Mouse (Mus musculus) midbrain, embryonic 16.5 days (tissue): ENCODE measurements around the gene Grin2b. TPM values are rescaled to one million over a fixed set of nuclear protein-coding genes. Genes with fewer than 3 reads are reported as not detected.
"Not testable (repeated sequence)": the region's sequence is repeated elsewhere in the genome, so short reads cannot be mapped to it uniquely, and the experiment has no call there.

ENCODE experiments used
- ATAC-seq: fragments of 200-750 bp; cut with Nextera tagmentation; 2 replicates; pipeline ENCODE4 v1.8.0; 2017; ENCODE audit warnings: moderate TSS enrichment
- H3K27ac ChIP-seq: fragments of 300-500 bp; sonication (generic); 2 replicates; pipeline ENCODE4 v1.5.1; 2014; ENCODE audit warnings: mild to moderate bottlenecking, low read length, mixed read lengths
- H3K27me3 ChIP-seq: fragments of 300-500 bp; sonication (generic); 2 replicates; pipeline ENCODE4 v1.6.1; 2014; ENCODE audit warnings: low read depth, low read length, mixed read lengths; ENCODE audit not compliant: control insufficient read depth, insufficient read depth
- H3K36me3 ChIP-seq: fragments of 300-500 bp; sonication (generic); 2 replicates; pipeline ENCODE4 v1.6.1; 2014; ENCODE audit warnings: mild to moderate bottlenecking, low read length, moderate library complexity, mixed read lengths; ENCODE audit not compliant: control insufficient read depth, insufficient read depth
- H3K4me1 ChIP-seq: fragments of 300-500 bp; sonication (generic); 2 replicates; pipeline ENCODE4 v1.6.1; 2014; ENCODE audit warnings: mild to moderate bottlenecking, low read length, mixed read lengths; ENCODE audit not compliant: control insufficient read depth, insufficient read depth
- H3K4me2 ChIP-seq: fragments of 300-500 bp; sonication (generic); 2 replicates; pipeline ENCODE4 v1.6.1; 2014; ENCODE audit warnings: mild to moderate bottlenecking, low read length, mixed read lengths
- H3K4me3 ChIP-seq: fragments of 300-500 bp; sonication (generic); 2 replicates; pipeline ENCODE4 v1.5.1; 2014; ENCODE audit warnings: low read depth, mild to moderate bottlenecking, low read length, moderate library complexity, mixed read lengths
- H3K9ac ChIP-seq: fragments of 300-500 bp; sonication (generic); 2 replicates; pipeline ENCODE4 v1.6.1; 2014; ENCODE audit warnings: low read depth, low read length, mixed read lengths
- H3K9me3 ChIP-seq: fragments of 300-500 bp; sonication (generic); replicated peaks from 2 replicates; pipeline ENCODE4 v1.6.1; 2014; ENCODE audit warnings: mild to moderate bottlenecking, low read length, mixed read lengths; ENCODE audit not compliant: control insufficient read depth, poor library complexity, severe bottlenecking
- WGBS: fragments of 180-500 bp; shearing (Covaris S2); extraction: QIAGEN DNeasy Blood & Tissue Kit; methylation state at CpG from one replicate; pipeline ENCODE4 v1.1.7; 2014; 5-methylcytosine and 5-hydroxymethylcytosine counted together
- microRNA-seq: library from miRNA; unstranded; fragments of <30 nt; microRNA quantifications from one replicate; pipeline ENCODE4, GENCODE M21; 2017
- polyA plus RNA-seq: library from polyadenylated mRNA; unstranded; fragments of >200 nt; fragmentation: Nextera tagmentation; extraction: Ambion mirVana; gene quantifications from 2 replicates; pipeline ENCODE4 v1.2.1, GENCODE M21; 2015

Gene Grin2b
- polyA plus RNA-seq, 1 experiment from 2014 or later = 75.6 TPM

DNA sequence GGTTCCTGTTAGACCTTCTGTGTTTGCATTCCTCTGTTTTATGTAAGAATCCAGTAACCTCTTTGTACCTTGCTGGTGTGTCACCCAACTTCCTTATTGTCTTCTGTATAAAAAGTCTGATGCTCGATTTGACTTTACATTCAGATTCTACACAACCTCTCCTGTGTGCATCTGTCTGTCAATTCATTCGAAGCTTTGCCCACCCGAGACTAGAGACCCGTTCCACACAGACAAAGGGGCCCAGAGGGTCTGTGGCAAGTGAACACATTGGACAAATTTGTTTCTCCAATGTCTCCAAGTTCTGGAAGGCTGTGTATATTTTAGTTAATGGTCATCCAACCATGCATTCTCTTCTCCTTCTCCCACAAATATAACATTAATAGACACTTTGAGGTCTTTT lies 491.9 kb downstream of the Grin2b start:
- H3K36me3 ChIP-seq, H3K4me2 ChIP-seq, ATAC-seq, H3K4me1 ChIP-seq, H3K27me3 ChIP-seq, H3K9ac ChIP-seq, H3K27ac ChIP-seq, H3K4me3 ChIP-seq, H3K9me3 ChIP-seq: not testable (repeated sequence)
- 86% methylated on average over 4 of the region's 4 CpGs for WGBS

DNA sequence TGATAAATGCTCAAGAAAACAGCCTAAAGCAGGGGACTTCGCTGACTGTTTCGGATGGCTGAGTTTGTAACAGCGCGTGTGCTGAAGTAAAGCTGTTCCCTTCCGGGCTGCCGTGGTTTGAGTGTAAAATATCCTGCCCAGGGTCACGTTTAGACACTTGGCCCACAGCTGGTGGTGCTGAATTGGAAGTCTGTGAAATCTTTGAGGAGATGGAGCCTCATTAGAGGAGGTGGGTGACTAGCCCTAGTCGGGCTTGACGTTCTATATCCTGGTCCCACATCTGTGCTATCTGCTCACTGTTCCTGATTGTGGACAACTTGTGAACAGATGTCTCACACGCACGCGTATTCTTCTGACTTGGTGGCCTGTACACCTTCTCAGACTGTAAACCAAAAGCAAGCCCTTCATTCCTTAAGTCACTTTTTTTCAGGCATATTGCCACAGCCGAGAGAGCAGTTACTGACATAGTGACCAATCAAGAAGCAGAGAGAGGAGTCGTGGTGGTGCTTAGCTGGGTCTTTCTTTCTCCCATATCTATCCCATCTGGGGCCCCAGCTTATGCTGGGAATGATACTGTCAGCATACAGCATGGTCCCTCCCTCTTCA lies 493.1 kb downstream of the Grin2b start:
- Histone ChIP-seq H3K27ac (no peak overlapping the region), H3K36me3 (no peaks in the 10 kb centered on the region), H3K27me3 (no peaks in the 10 kb centered on the region), H3K9me3 (no peaks in the 10 kb centered on the region), H3K4me2 (no peak overlapping the region), H3K9ac (no peak overlapping the region), H3K4me3 (no peak overlapping the region), H3K4me1 (no peaks in the 10 kb centered on the region)
- no peak for ATAC-seq
- WGBS = 84% methylated on average over 14 of the region's 14 CpGs

DNA sequence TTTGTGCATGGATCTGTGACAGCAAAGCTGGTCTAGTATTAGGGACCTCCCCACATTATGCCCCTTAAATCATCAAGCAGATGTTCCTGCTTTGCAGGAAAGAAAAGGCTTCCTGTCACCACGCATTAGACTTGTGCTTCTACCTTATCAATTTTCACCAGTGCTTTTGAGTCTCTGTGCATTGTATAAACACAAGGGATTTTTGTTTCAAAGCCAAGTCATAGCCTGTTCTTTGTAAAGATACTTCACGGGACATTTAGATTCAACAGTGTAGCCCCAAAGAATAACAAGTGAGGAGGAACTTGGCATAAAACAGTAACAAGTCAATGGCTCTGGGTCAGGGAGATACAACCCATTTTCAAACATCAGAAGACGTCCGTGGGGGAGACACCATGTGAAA lies 498.9 kb downstream of the Grin2b start:
- Histone ChIP-seq H3K27me3 (no peaks in the 10 kb centered on the region), H3K9ac (no peak overlapping the region)
- ATAC-seq = no peak

DNA sequence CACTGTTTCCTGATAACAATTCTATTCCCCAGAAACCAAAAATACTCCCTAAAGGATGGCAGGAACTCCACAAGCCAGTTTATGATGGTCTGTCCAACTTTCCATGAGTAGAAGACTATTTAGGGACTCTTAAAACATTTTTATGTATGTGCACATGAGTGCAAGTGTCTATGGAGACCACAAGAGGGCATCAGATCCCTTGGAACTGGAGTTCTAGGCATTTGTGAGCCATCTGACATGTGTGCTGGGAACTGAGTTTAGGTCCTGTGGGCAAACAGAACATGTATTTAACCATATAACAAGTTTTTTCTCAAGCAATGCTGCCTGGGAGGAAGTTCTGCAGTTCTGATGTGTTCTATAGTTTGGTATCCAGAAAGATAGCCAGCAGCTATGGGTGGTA lies 501.3 kb downstream of the Grin2b start:
- Histone ChIP-seq H3K4me2 (no peak overlapping the region), H3K27me3 (no peaks in the 10 kb centered on the region), H3K9ac (no peak overlapping the region)

More for the DNA sequence above, 498.9 kb downstream of the Grin2b start:
- Histone ChIP-seq H3K4me1 (no peaks in the 10 kb centered on the region), H3K4me3 (no peak overlapping the region), H3K27ac (no peak overlapping the region), H3K36me3 (no peaks in the 10 kb centered on the region), H3K9me3 (no peaks in the 10 kb centered on the region), H3K4me2 (no peak overlapping the region)
- WGBS = 36% methylated on average over 4 of the region's 4 CpGs

More for the DNA sequence above, 501.3 kb downstream of the Grin2b start:
- H3K4me3 ChIP-seq = no peak overlapping the region
- no peaks in the 10 kb centered on the region for H3K4me1 ChIP-seq
- no peak for ATAC-seq
- H3K9me3 ChIP-seq = no peaks in the 10 kb centered on the region
- H3K27ac ChIP-seq = no peak overlapping the region
- H3K36me3 ChIP-seq = no peaks in the 10 kb centered on the region

Small RNAs within 50 kb of the gene (microRNA-seq; reads per million reads assigned to microRNA genes)
- gene Gm22892 = not detected

Other genes starting within 250 kb of the Grin2b start
- gene Gm8994, start 154.0 kb upstream of the Grin2b start, polyA plus RNA-seq = not detected in 2 replicates
- not detected in 2 replicates for gene E330021D16Rik, start 242.1 kb upstream of the Grin2b start, polyA plus RNA-seq